Mouse (Mus musculus): ENCODE measurements around the gene Plce1. TPM values are rescaled to one million over a fixed set of nuclear protein-coding genes. Genes with fewer than 3 reads are reported as not detected.
"Not testable (repeated sequence)": the region's sequence is repeated elsewhere in the genome, so short reads cannot be mapped to it uniquely, and the experiment has no call there.

Plce1 gene
- polyA plus RNA-seq, 1 experiment from 2014 or later = 5.3 TPM

- Histone ChIP-seq H3K4me1 (no peaks in the 10 kb centered on the region), H3K4me2 (replicated peaks) (no peak overlapping the region), H3K27me3 (no peaks in the 10 kb centered on the region), H3K4me3 (replicated peaks) (no peak overlapping the region), H3K36me3 (no peaks in the 10 kb centered on the region), H3K9ac (no peak overlapping the region), H3K9me3 (replicated peaks) (no peaks in the 10 kb centered on the region), H3K27ac (replicated peaks) (no peak overlapping the region)
- no peak for ATAC-seq (ENCODE audit: insufficient number of reproducible peaks, low FRiP score, low TSS enrichment, low read depth)
- WGBS = 41% methylated on average over 2 of the region's 2 CpGs
These were observed 72.6 kb downstream of the Plce1 start for GRCm38 (mm10) chr19:38553551-38553950.

- WGBS = 75% methylated on average over 3 of the region's 3 CpGs
- Histone ChIP-seq H3K27ac (replicated peaks) (no peak overlapping the region), H3K4me2 (replicated peaks) (no peak overlapping the region), H3K9ac (no peak overlapping the region), H3K27me3 (no peaks in the 10 kb centered on the region), H3K4me3 (replicated peaks) (no peak overlapping the region), H3K4me1 (no peaks in the 10 kb centered on the region), H3K36me3 (no peaks in the 10 kb centered on the region), H3K9me3 (replicated peaks) (no peaks in the 10 kb centered on the region)
- no peak; the same call in 1 of the 2 replicates for ATAC-seq (ENCODE audit: insufficient number of reproducible peaks, low FRiP score, low TSS enrichment, low read depth)
These were observed 74.5 kb downstream of the Plce1 start for GRCm38 (mm10) chr19:38555399-38555798.

- no peak overlapping the region for H3K4me3 ChIP-seq (replicated peaks)
- 73% methylated on average over 1 of the region's 1 CpGs for WGBS
- H3K4me1 ChIP-seq = no peaks in the 10 kb centered on the region
- no peak for ATAC-seq (ENCODE audit: insufficient number of reproducible peaks, low FRiP score, low TSS enrichment, low read depth)
- no peak overlapping the region for H3K9ac ChIP-seq
- no peaks in the 10 kb centered on the region for H3K9me3 ChIP-seq (replicated peaks)
- H3K27ac ChIP-seq (replicated peaks) = no peak overlapping the region
- H3K27me3 ChIP-seq = no peaks in the 10 kb centered on the region
- H3K36me3 ChIP-seq = no peaks in the 10 kb centered on the region
- no peak overlapping the region for H3K4me2 ChIP-seq (replicated peaks)
These were observed 77.9 kb downstream of the Plce1 start for GRCm38 (mm10) chr19:38558816-38559215.

GRCm38 (mm10) chr19:38561887-38562286 lies 81.0 kb downstream of the Plce1 start:
- H3K4me1 ChIP-seq; H3K9me3 ChIP-seq (replicated peaks); H3K36me3 ChIP-seq; H3K27me3 ChIP-seq; H3K27ac ChIP-seq (replicated peaks); H3K9ac ChIP-seq; ATAC-seq (ENCODE audit: insufficient number of reproducible peaks, low FRiP score, low TSS enrichment, low read depth); H3K4me3 ChIP-seq (replicated peaks); H3K4me2 ChIP-seq (replicated peaks): not testable (repeated sequence)
- 60% methylated on average over 1 of the region's 1 CpGs for WGBS

GRCm38 (mm10) chr19:38566156-38566555 lies 85.2 kb downstream of the Plce1 start:
- no peak overlapping the region for H3K9ac ChIP-seq
- no peak overlapping the region for H3K4me2 ChIP-seq (replicated peaks)
- ATAC-seq (ENCODE audit: insufficient number of reproducible peaks, low FRiP score, low TSS enrichment, low read depth) = no peak
- no peak overlapping the region for H3K27ac ChIP-seq (replicated peaks)
- no peaks in the 10 kb centered on the region for H3K27me3 ChIP-seq
- H3K9me3 ChIP-seq (replicated peaks) = no peaks in the 10 kb centered on the region
- no peaks in the 10 kb centered on the region for H3K36me3 ChIP-seq
- no peaks in the 10 kb centered on the region for H3K4me1 ChIP-seq
- no peak overlapping the region for H3K4me3 ChIP-seq (replicated peaks)

DNA sequence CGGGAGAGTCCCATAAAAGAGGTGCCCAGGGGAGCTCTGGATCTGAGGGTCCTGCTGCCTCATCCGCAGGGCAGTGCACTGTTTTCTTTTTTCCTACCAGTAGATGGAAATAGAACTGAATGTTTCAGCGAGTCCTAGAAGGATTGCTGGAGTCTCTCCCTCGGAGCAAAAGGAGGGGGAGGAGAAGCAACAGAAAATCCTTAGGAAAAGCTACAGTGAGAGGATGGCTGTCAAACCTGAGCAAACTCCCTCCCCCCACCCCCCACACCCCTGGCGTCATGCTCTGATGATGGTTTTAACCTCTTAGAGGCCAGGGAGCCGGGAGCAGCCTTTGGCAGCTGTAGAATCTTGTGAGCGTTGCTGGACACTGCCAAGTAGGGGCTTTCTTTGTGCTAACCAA lies 85.8 kb downstream of the Plce1 start:
- Histone ChIP-seq H3K4me1 (no peaks in the 10 kb centered on the region), H3K4me3 (replicated peaks) (no peak overlapping the region), H3K27me3 (no peaks in the 10 kb centered on the region), H3K27ac (replicated peaks) (no peak overlapping the region), H3K9ac (no peak overlapping the region), H3K36me3 (no peaks in the 10 kb centered on the region), H3K9me3 (replicated peaks) (no peaks in the 10 kb centered on the region), H3K4me2 (replicated peaks) (no peak overlapping the region)
- WGBS = 22% methylated on average over 7 of the region's 7 CpGs
- ATAC-seq (ENCODE audit: insufficient number of reproducible peaks, low FRiP score, low TSS enrichment, low read depth) = no peak; the same call in 1 of the 2 replicates

GRCm38 (mm10) chr19:38567331-38567730 lies 86.4 kb downstream of the Plce1 start:
- no peaks in the 10 kb centered on the region for H3K9me3 ChIP-seq (replicated peaks)
- H3K27ac ChIP-seq (replicated peaks) = no peak overlapping the region
- ATAC-seq (ENCODE audit: insufficient number of reproducible peaks, low FRiP score, low TSS enrichment, low read depth) = no peak
- no peaks in the 10 kb centered on the region for H3K27me3 ChIP-seq
- no peak overlapping the region for H3K4me3 ChIP-seq (replicated peaks)
- no peaks in the 10 kb centered on the region for H3K4me1 ChIP-seq
- H3K4me2 ChIP-seq (replicated peaks) = no peak overlapping the region
- H3K36me3 ChIP-seq = no peaks in the 10 kb centered on the region
- WGBS = 50% methylated on average over 5 of the region's 5 CpGs
- H3K9ac ChIP-seq = no peak overlapping the region

DNA sequence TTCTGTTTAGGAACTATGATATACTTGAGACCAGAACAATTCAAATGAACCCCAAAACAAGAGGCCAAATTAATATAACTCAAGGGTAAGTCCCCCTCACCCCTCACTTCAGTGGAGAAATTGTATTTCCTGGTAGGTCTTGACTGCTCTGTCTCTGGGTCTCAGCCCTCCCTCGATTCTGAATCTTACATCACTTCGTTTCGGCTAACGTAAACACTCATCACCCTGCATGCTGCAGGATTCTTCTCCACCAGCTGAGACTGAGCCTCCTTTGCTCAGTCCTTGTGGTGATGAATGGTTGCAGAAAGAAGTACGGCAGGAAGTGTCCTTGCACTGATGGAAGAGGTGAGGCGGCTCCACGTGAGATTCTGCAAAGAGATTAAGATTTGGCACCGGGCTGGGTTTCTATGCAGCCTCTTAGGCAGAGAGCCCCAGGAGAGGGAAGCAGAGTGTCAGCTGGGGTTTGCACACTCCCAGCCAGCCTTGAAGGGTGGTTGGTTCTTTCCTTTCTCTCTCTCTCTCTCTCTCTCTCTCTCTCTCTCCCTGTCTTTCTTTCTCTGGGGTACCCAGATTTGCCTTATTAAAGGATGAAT lies 97.7 kb downstream of the Plce1 start:
- Histone ChIP-seq H3K4me1 (no peaks in the 10 kb centered on the region), H3K9ac (no peak overlapping the region), H3K36me3 (no peaks in the 10 kb centered on the region), H3K9me3 (replicated peaks) (no peaks in the 10 kb centered on the region), H3K27ac (replicated peaks) (no peak overlapping the region), H3K4me2 (replicated peaks) (no peak overlapping the region), H3K27me3 (no peaks in the 10 kb centered on the region), H3K4me3 (replicated peaks) (no peak overlapping the region)
- ATAC-seq (ENCODE audit: insufficient number of reproducible peaks, low FRiP score, low TSS enrichment, low read depth) = no peak
- WGBS = 36% methylated on average over 8 of the region's 8 CpGs

GRCm38 (mm10) chr19:38582861-38583260 lies 102.0 kb downstream of the Plce1 start:
- no peaks in the 10 kb centered on the region for H3K36me3 ChIP-seq
- no peak overlapping the region for H3K9ac ChIP-seq
- H3K27me3 ChIP-seq = no peaks in the 10 kb centered on the region
- no peak overlapping the region for H3K4me3 ChIP-seq (replicated peaks)
- peaks cover 7% of the 10 kb centered on the region for H3K4me1 ChIP-seq
- no peak overlapping the region for H3K27ac ChIP-seq (replicated peaks)
- ATAC-seq (ENCODE audit: insufficient number of reproducible peaks, low FRiP score, low TSS enrichment, low read depth) = no peak
- H3K9me3 ChIP-seq (replicated peaks) = no peaks in the 10 kb centered on the region
- no peak overlapping the region for H3K4me2 ChIP-seq (replicated peaks)
- WGBS = 76% methylated on average over 1 of the region's 1 CpGs

GRCm38 (mm10) chr19:38587559-38587958 lies 106.7 kb downstream of the Plce1 start:
- H3K4me3 ChIP-seq (replicated peaks) = no peak overlapping the region
- H3K4me1 ChIP-seq = peaks cover 7% of the 10 kb centered on the region
- no peak overlapping the region for H3K4me2 ChIP-seq (replicated peaks)
- ATAC-seq (ENCODE audit: insufficient number of reproducible peaks, low FRiP score, low TSS enrichment, low read depth) = peak; percentile 78
- WGBS = 30% methylated on average over 5 of the region's 5 CpGs
- H3K27me3 ChIP-seq = no peaks in the 10 kb centered on the region
- peak overlapping the region; percentile 25; the same call in 1 of the 2 replicates for H3K27ac ChIP-seq (replicated peaks)
- no peaks in the 10 kb centered on the region for H3K9me3 ChIP-seq (replicated peaks)
- no peak overlapping the region for H3K9ac ChIP-seq
- H3K36me3 ChIP-seq = no peaks in the 10 kb centered on the region

- H3K4me1 ChIP-seq = peaks cover 7% of the 10 kb centered on the region
- H3K36me3 ChIP-seq = no peaks in the 10 kb centered on the region
- no peak for ATAC-seq (ENCODE audit: insufficient number of reproducible peaks, low FRiP score, low TSS enrichment, low read depth)
- no peak overlapping the region for H3K27ac ChIP-seq (replicated peaks)
- no peak overlapping the region for H3K4me3 ChIP-seq (replicated peaks)
- H3K9me3 ChIP-seq (replicated peaks) = no peaks in the 10 kb centered on the region
- H3K9ac ChIP-seq = no peak overlapping the region
- no peaks in the 10 kb centered on the region for H3K27me3 ChIP-seq
- no peak overlapping the region for H3K4me2 ChIP-seq (replicated peaks)
- WGBS = 87% methylated on average over 5 of the region's 5 CpGs
These were observed 108.6 kb downstream of the Plce1 start for GRCm38 (mm10) chr19:38589466-38589865.

GRCm38 (mm10) chr19:38589941-38590340 lies 109.0 kb downstream of the Plce1 start:
- no peak overlapping the region for H3K4me2 ChIP-seq (replicated peaks)
- H3K4me1 ChIP-seq = peaks cover 7% of the 10 kb centered on the region
- H3K9ac ChIP-seq = no peak overlapping the region
- 86% methylated on average over 8 of the region's 8 CpGs for WGBS
- H3K27ac ChIP-seq (replicated peaks) = no peak overlapping the region
- no peaks in the 10 kb centered on the region for H3K36me3 ChIP-seq
- no peak for ATAC-seq (ENCODE audit: insufficient number of reproducible peaks, low FRiP score, low TSS enrichment, low read depth)
- H3K9me3 ChIP-seq (replicated peaks) = no peaks in the 10 kb centered on the region
- no peaks in the 10 kb centered on the region for H3K27me3 ChIP-seq
- H3K4me3 ChIP-seq (replicated peaks) = no peak overlapping the region
